Mouse (Mus musculus) MEL (cell line): Measurements from ENCODE around the gene Ric8b. TPM values are rescaled to one million over a fixed set of nuclear protein-coding genes. Genes with fewer than 3 reads are reported as not detected.

Experiments used
- DNase-seq: peaks from one replicate; pipeline ENCODE4 v3.0.0; 2011; ENCODE audit warnings: low read depth, low spot score
- H3K27ac ChIP-seq: 2 replicates; pipeline ENCODE4 v1.5.1; 2012; ENCODE audit warnings: low read depth, mild to moderate bottlenecking, control low read depth, low read length, moderate library complexity; ENCODE audit not compliant: control insufficient read depth
- H3K27me3 ChIP-seq, 2 experiments: fragments of 150-350 bp in 1 of 2; sonication (generic) in 1 of 2; 2 replicates each; pipeline ENCODE4 v1.6.1; 2012; ENCODE audit warnings: low read length in 2 of 2, mild to moderate bottlenecking in 2 of 2, improper control_type of control experiment in 1 of 2, moderate library complexity in 1 of 2; ENCODE audit not compliant: insufficient read depth in 2 of 2, control insufficient read depth in 1 of 2
- H3K36me3 ChIP-seq, 2 experiments: 2 replicates each; pipeline ENCODE4 v1.6.1; 2012 to 2014; ENCODE audit warnings: low read length in 2 of 2, improper control_type of control experiment in 1 of 2, inconsistent platforms in 1 of 2, mild to moderate bottlenecking in 1 of 2; ENCODE audit not compliant: insufficient read depth in 2 of 2, control insufficient read depth in 1 of 2
- H3K4me1 ChIP-seq, 2 experiments: fragments of 150-350 bp in 1 of 2; sonication (generic) in 1 of 2; 2 replicates each; pipeline ENCODE4 v1.6.1; 2012; ENCODE audit warnings: low read length in 2 of 2, improper control_type of control experiment in 1 of 2, mild to moderate bottlenecking in 1 of 2; ENCODE audit not compliant: insufficient read depth in 2 of 2, control insufficient read depth in 1 of 2
- H3K4me3 ChIP-seq, 2 experiments: fragments of 150-350 bp in 1 of 2; sonication (generic) in 1 of 2; 2 replicates each; pipeline ENCODE4 v1.5.1; 2012; ENCODE audit warnings: low read depth in 2 of 2, low read length in 2 of 2, mild to moderate bottlenecking in 2 of 2, moderate library complexity in 2 of 2, control low read depth in 1 of 2, improper control_type of control experiment in 1 of 2; ENCODE audit not compliant: control insufficient read depth in 1 of 2, insufficient read depth in 1 of 2
- H3K79me2 ChIP-seq: 2 replicates; pipeline ENCODE4 v1.6.1; 2012; ENCODE audit warnings: mild to moderate bottlenecking, low read length, moderate library complexity; ENCODE audit not compliant: control insufficient read depth, poor library complexity, insufficient read depth
- H3K9ac ChIP-seq: 2 replicates; pipeline ENCODE4 v1.6.1; 2012; ENCODE audit warnings: low read depth, mild to moderate bottlenecking, control low read depth, low read length, moderate library complexity; ENCODE audit not compliant: control insufficient read depth, poor library complexity, severe bottlenecking
- H3K9me3 ChIP-seq: fragments of 150-350 bp; sonication (generic); replicated peaks from 2 replicates; pipeline ENCODE4 v1.6.1; 2012; ENCODE audit warnings: mild to moderate bottlenecking, low read length, improper control_type of control experiment, moderate library complexity; ENCODE audit not compliant: insufficient read depth
- BHLHE40 ChIP-seq: IDR thresholded peaks from 2 replicates; pipeline ENCODE4 v1.6.1; 2012; ENCODE audit warnings: low read depth, mild to moderate bottlenecking, inconsistent platforms, low read length, improper control_type of control experiment, borderline replicate concordance
- CHD1 ChIP-seq: IDR thresholded peaks from 2 replicates; pipeline ENCODE4 v1.6.1; 2012; ENCODE audit warnings: low read depth, mild to moderate bottlenecking, inconsistent platforms, low read length, improper control_type of control experiment
- CTCF ChIP-seq, 3 experiments: IDR thresholded peaks in 2 of 3; conservative IDR thresholded peaks in 1 of 3; 2 replicates each; pipeline ENCODE4 v1.5.1; 2011 to 2012; ENCODE audit warnings: low read length in 3 of 3, low read depth in 2 of 3, mild to moderate bottlenecking in 2 of 3, improper control_type of control experiment in 1 of 3, inconsistent platforms in 1 of 3, mixed read lengths in 1 of 3, moderate library complexity in 1 of 3; ENCODE audit not compliant: control insufficient read depth in 1 of 3, insufficient read depth in 1 of 3, poor library complexity in 1 of 3, severe bottlenecking in 1 of 3
- GABPA ChIP-seq: IDR thresholded peaks from 2 replicates; pipeline ENCODE4 v1.6.1; 2012; ENCODE audit warnings: low read depth, mild to moderate bottlenecking, inconsistent platforms, low read length, improper control_type of control experiment, moderate library complexity
- JUND ChIP-seq: IDR thresholded peaks from 2 replicates; pipeline ENCODE4 v1.6.1; 2011; ENCODE audit warnings: low read depth, mild to moderate bottlenecking, improper control_type of control experiment, low read length
- KAT2A ChIP-seq: conservative IDR thresholded peaks from 2 replicates; pipeline ENCODE4 v1.6.1; 2012; ENCODE audit warnings: low read depth, low read length, improper control_type of control experiment, inconsistent platforms
- MAZ ChIP-seq: IDR thresholded peaks from 2 replicates; pipeline ENCODE4 v1.6.1; 2012; ENCODE audit warnings: low read depth, mild to moderate bottlenecking, inconsistent platforms, low read length, improper control_type of control experiment
- MEF2A ChIP-seq: IDR thresholded peaks from 2 replicates; pipeline ENCODE4 v1.6.1; 2014; ENCODE audit warnings: low read depth, mild to moderate bottlenecking, inconsistent platforms, low read length, improper control_type of control experiment; ENCODE audit not compliant: poor library complexity, insufficient replicate concordance, severe bottlenecking; ENCODE audit errors: extremely low read depth
- MYC ChIP-seq: IDR thresholded peaks from 2 replicates; pipeline ENCODE4 v1.6.1; 2011; ENCODE audit warnings: low read depth, mild to moderate bottlenecking, low read length, improper control_type of control experiment, moderate library complexity
- NELFE ChIP-seq: IDR thresholded peaks from 2 replicates; pipeline ENCODE4 v1.6.1; 2011; ENCODE audit warnings: low read depth, low read length, improper control_type of control experiment
- NRF1 ChIP-seq: IDR thresholded peaks from 2 replicates; pipeline ENCODE4 v1.6.1; 2014; ENCODE audit warnings: low read depth, mild to moderate bottlenecking, inconsistent platforms, low read length, improper control_type of control experiment, moderate library complexity; ENCODE audit not compliant: poor library complexity, insufficient read depth, severe bottlenecking
- POLR2AphosphoS2 ChIP-seq: IDR thresholded peaks from 2 replicates; pipeline ENCODE4 v1.6.1; 2011; ENCODE audit warnings: low read length, improper control_type of control experiment
- RAD21 ChIP-seq: IDR thresholded peaks from 2 replicates; pipeline ENCODE4 v1.6.1; 2011; ENCODE audit warnings: mild to moderate bottlenecking, low read depth, low read length, improper control_type of control experiment
- SMC3 ChIP-seq: IDR thresholded peaks from 2 replicates; pipeline ENCODE4 v1.6.1; 2011; ENCODE audit warnings: low read depth, low read length, improper control_type of control experiment
- TCF12 ChIP-seq: IDR thresholded peaks from 2 replicates; pipeline ENCODE4 v1.6.1; 2014; ENCODE audit warnings: low read depth, mild to moderate bottlenecking, inconsistent platforms, low read length, improper control_type of control experiment, moderate library complexity
- UBTF ChIP-seq: IDR thresholded peaks from 2 replicates; pipeline ENCODE4 v1.6.1; 2012; ENCODE audit warnings: low read depth, mild to moderate bottlenecking, inconsistent platforms, low read length, improper control_type of control experiment, moderate library complexity, borderline replicate concordance; ENCODE audit not compliant: insufficient read depth
- USF2 ChIP-seq, 2 experiments: IDR thresholded peaks; 2 replicates each; pipeline ENCODE4 v1.6.1; 2011 to 2012; ENCODE audit warnings: improper control_type of control experiment in 2 of 2, low read length in 2 of 2, borderline replicate concordance in 1 of 2, inconsistent platforms in 1 of 2, low read depth in 1 of 2, mild to moderate bottlenecking in 1 of 2; ENCODE audit not compliant: insufficient read depth in 1 of 2
- ZC3H11A ChIP-seq: IDR thresholded peaks from 2 replicates; pipeline ENCODE4 v1.6.1; 2012; ENCODE audit warnings: low read depth, mild to moderate bottlenecking, inconsistent platforms, low read length, improper control_type of control experiment
- polyA plus RNA-seq, 2 experiments: library from polyadenylated mRNA; stranded (reverse) in 1 of 2; unstranded in 1 of 2; fragments of >175 nt in 1 of 2; fragments of >200 nt in 1 of 2; gene quantifications; 2 replicates each; pipeline versions ENCODE4 v1.2.1 to v1.2.4; 2012; ENCODE audit warnings: low replicate concordance in 2 of 2, low read depth in 1 of 2; ENCODE audit not compliant: insufficient read length in 2 of 2, insufficient read depth in 1 of 2, missing spikeins in 1 of 2
- total RNA-seq: library from RNA; depleted of rRNA; stranded (reverse); fragments of 300-350 nt; gene quantifications from 2 replicates; pipeline ENCODE4 v1.2.3, GENCODE M21; 2012

Gene Ric8b
- total and polyA plus RNA-seq, 3 experiments, result 6.3 to 8.6 TPM; not detected in 1

DNA sequence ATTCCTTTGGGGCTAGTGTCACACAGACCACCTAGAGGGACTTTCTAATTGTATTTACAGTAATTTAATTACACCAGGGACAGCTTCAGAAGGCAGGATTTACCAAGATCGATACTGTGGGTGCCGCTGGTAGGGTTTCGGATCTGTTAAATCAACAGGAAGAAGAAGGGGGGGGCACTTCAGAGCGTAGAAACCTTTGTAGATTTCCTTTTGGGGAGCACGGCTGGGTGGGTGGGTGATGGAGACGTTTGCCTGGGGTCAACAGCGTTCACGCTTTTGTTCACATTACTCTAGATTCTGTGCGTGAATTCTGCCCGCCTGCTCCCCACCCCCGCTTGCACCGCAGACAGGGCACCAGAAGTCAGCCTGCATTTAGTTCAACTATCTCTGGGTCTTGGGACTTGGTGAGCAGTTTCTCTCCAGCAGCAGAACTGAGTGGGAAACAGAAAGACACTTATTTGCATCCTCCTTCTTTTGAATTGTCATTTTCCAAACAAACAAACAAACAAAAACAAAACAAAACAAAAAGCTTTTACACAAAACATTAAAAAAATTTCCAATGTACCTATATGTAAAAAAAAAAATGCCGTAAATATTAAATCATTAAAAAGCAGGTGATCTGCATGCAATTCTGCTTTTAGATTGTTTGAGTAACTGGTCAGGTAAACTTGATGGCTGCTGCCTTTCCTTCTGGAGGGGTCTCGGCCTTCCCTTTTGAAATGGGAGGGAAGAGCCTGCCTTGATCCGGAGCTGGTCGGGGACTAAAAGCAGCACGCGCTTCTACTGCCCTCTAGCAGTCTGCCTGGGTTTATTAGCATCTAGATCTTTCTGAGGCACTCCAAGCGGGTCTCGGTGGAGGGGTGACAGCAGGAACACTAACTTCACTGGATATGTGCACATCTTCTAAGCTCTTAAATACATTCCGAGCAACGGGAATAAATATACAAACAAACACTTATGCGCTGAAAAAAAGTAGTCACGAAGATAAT, 127.6 kb downstream of the Ric8b start:
- H3K27ac ChIP-seq, result no peak overlapping the region
- no peaks in the 10 kb centered on the region for H3K27me3 ChIP-seq
- H3K9ac ChIP-seq, result no peak overlapping the region
- 0 out of 2 replicates have a peak, but pooled peaks have one; percentile 7 for TF ChIP-seq SMC3
- TF ChIP-seq RAD21, result peak; percentile 28
- no peak for TF ChIP-seq BHLHE40
- no peak for TF ChIP-seq GABPA
- peak in 2 of 3 experiments; percentile 30 to 31; a peak in 4 of 6 replicates for TF ChIP-seq CTCF (IDR thresholded peaks at IDR 0.05 in 2 of 3, conservative IDR thresholded peaks at IDR 0.05 in 1 of 3; ENCODE audit: control insufficient read depth in 1 of 3, insufficient read depth in 1 of 3, low read depth in 2 of 3, low read length in 3 of 3, poor library complexity in 1 of 3, severe bottlenecking in 1 of 3)
- no peak for TF ChIP-seq NELFE
- no peaks in the 10 kb centered on the region for H3K36me3 ChIP-seq
- no peak overlapping the region for H3K4me3 ChIP-seq
- no peaks in the 10 kb centered on the region for H3K79me2 ChIP-seq
- DNase-seq, result no peak
- no peaks in the 10 kb centered on the region for H3K9me3 ChIP-seq
- H3K4me1 ChIP-seq, result no peaks in the 10 kb centered on the region

DNA sequence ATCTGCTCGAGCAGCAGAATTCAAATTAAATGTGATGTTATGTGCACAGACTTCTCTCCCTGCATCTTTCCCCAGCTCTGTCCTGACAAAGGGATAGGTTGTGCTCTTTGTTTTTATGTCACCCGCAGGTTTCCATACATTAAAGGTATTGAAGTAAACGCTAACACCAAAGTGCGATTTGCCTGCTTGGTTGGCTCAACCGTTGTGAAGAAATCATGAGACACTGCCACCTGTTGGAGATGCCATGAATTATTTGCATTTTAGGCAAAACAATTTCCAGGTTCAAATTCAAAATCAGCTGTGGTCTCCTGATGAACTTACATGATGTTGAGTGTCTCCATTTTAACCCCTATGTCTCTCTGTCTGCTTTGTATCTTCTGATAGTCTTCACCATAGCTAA, 129.2 kb downstream of the Ric8b start:
- Histone ChIP-seq H3K9me3 (no peaks in the 10 kb centered on the region), H3K36me3 (no peaks in the 10 kb centered on the region), H3K79me2 (no peaks in the 10 kb centered on the region), H3K27me3 (no peaks in the 10 kb centered on the region), H3K27ac (no peak overlapping the region), H3K9ac (no peak overlapping the region), H3K4me3 (no peak overlapping the region), H3K4me1 (no peaks in the 10 kb centered on the region)
- peak; percentile 46 for TF ChIP-seq ZC3H11A
- TF ChIP-seq CTCF (IDR thresholded peaks at IDR 0.05 in 2 of 3, conservative IDR thresholded peaks at IDR 0.05 in 1 of 3; ENCODE audit: control insufficient read depth in 1 of 3, insufficient read depth in 1 of 3, low read depth in 2 of 3, low read length in 3 of 3, poor library complexity in 1 of 3, severe bottlenecking in 1 of 3), result peak; percentile 33 to 72 (median 61); a peak in 5 of 6 replicates
- peak; percentile 75 for TF ChIP-seq SMC3
- TF ChIP-seq RAD21, result peak; percentile 70
- no peak for TF ChIP-seq JUND
- no peak for TF ChIP-seq MAZ
- DNase-seq, result peak; percentile 54

DNA sequence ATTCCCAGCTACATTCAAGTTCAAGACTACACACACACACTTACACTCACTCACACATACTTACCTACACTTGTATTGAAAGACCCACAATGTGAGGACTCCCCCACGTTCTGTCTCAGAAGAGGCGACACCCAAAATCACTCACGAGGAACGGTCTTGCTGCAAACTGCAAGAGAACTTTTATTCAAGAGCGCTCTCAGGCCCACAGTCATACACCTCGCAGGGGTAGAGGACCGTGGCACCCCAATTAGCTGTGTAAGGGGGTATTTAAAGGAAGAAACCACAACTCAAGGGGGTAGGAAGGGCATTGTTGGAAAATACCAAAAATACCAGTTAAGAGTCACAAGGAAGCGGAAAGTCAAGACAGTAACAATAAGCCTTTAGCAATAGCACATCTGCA, 130.6 kb downstream of the Ric8b start:
- no peak for DNase-seq
- Histone ChIP-seq H3K4me3 (no peak overlapping the region), H3K9ac (no peak overlapping the region), H3K27ac (no peak overlapping the region), H3K36me3 (no peaks in the 10 kb centered on the region), H3K4me1 (no peaks in the 10 kb centered on the region), H3K79me2 (no peaks in the 10 kb centered on the region), H3K9me3 (no peaks in the 10 kb centered on the region), H3K27me3 (no peaks in the 10 kb centered on the region)
- TF ChIP-seq KAT2A, result no peak
- no peak for TF ChIP-seq CHD1
- TF ChIP-seq SMC3, result no peak
- TF ChIP-seq MEF2A, result no peak
- no peak for TF ChIP-seq TCF12
- TF ChIP-seq UBTF, result no peak
- TF ChIP-seq NRF1, result no peak
- no peak for TF ChIP-seq USF2 (IDR thresholded peaks at IDR 0.05; ENCODE audit: borderline replicate concordance in 1 of 2, insufficient read depth in 1 of 2, low read depth in 1 of 2, low read length in 2 of 2)
- no peak for TF ChIP-seq RAD21
- TF ChIP-seq MAZ, result no peak
- no peak for TF ChIP-seq JUND
- no peak for TF ChIP-seq POLR2AphosphoS2
- TF ChIP-seq NELFE, result no peak
- TF ChIP-seq MYC, result no peak
- no peak for TF ChIP-seq GABPA
